Mouse (Mus musculus) hindbrain, embryonic 16.5 days (tissue): ENCODE results near the gene Pbx1. TPM values are rescaled to one million over a fixed set of nuclear protein-coding genes. Genes with fewer than 3 reads are reported as not detected.

Experiments
- ATAC-seq: fragments of 200-750 bp; cut with Nextera tagmentation; 2 replicates; pipeline ENCODE4 v1.8.0; 2017; ENCODE audit warnings: moderate TSS enrichment, moderate library complexity
- H3K27ac ChIP-seq: fragments of 300-500 bp; sonication (generic); 2 replicates; pipeline ENCODE4 v1.5.1; 2014; ENCODE audit warnings: low read depth, mild to moderate bottlenecking, control low read depth, low read length, moderate library complexity
- H3K27me3 ChIP-seq: fragments of 300-500 bp; sonication (generic); replicated peaks from 2 replicates; pipeline ENCODE4 v1.6.1; 2014; ENCODE audit warnings: low read length; ENCODE audit not compliant: control insufficient read depth, insufficient read depth
- H3K36me3 ChIP-seq: fragments of 300-500 bp; sonication (generic); 2 replicates; pipeline ENCODE4 v1.6.1; 2014; ENCODE audit warnings: mild to moderate bottlenecking, low read length, moderate library complexity, mixed read lengths; ENCODE audit not compliant: control insufficient read depth, insufficient read depth
- H3K4me1 ChIP-seq: fragments of 300-500 bp; sonication (generic); 2 replicates; pipeline ENCODE4 v1.6.1; 2014; ENCODE audit warnings: low read depth, low read length; ENCODE audit not compliant: control insufficient read depth, insufficient read depth
- H3K4me2 ChIP-seq: fragments of 300-500 bp; sonication (generic); 2 replicates; pipeline ENCODE4 v1.6.1; 2014; ENCODE audit warnings: mild to moderate bottlenecking, low read length, control low read depth, moderate library complexity
- H3K4me3 ChIP-seq: fragments of 300-500 bp; sonication (generic); 2 replicates; pipeline ENCODE4 v1.5.1; 2014; ENCODE audit warnings: mild to moderate bottlenecking, low read length, control low read depth, moderate library complexity
- H3K9ac ChIP-seq: fragments of 300-500 bp; sonication (generic); 2 replicates; pipeline ENCODE4 v1.6.1; 2014; ENCODE audit warnings: low read depth, mild to moderate bottlenecking, control low read depth, low read length, moderate library complexity
- H3K9me3 ChIP-seq: fragments of 300-500 bp; sonication (generic); 2 replicates; pipeline ENCODE4 v1.6.1; 2014; ENCODE audit warnings: mild to moderate bottlenecking, low read length, moderate library complexity; ENCODE audit not compliant: control insufficient read depth
- WGBS: fragments of 180-500 bp; shearing (Covaris S2); extraction: QIAGEN DNeasy Blood & Tissue Kit; methylation state at CpG from one replicate; pipeline ENCODE4 v1.1.7; 2014; 5-methylcytosine and 5-hydroxymethylcytosine counted together
- polyA plus RNA-seq: library from polyadenylated mRNA; unstranded; fragments of >200 nt; fragmentation: Nextera tagmentation; extraction: Ambion mirVana; gene quantifications from 2 replicates; pipeline ENCODE4 v1.2.1, GENCODE M21; 2015

The Pbx1 gene
- polyA plus RNA-seq, 1 experiment from 2014 or later = 36.0 TPM

DNA sequence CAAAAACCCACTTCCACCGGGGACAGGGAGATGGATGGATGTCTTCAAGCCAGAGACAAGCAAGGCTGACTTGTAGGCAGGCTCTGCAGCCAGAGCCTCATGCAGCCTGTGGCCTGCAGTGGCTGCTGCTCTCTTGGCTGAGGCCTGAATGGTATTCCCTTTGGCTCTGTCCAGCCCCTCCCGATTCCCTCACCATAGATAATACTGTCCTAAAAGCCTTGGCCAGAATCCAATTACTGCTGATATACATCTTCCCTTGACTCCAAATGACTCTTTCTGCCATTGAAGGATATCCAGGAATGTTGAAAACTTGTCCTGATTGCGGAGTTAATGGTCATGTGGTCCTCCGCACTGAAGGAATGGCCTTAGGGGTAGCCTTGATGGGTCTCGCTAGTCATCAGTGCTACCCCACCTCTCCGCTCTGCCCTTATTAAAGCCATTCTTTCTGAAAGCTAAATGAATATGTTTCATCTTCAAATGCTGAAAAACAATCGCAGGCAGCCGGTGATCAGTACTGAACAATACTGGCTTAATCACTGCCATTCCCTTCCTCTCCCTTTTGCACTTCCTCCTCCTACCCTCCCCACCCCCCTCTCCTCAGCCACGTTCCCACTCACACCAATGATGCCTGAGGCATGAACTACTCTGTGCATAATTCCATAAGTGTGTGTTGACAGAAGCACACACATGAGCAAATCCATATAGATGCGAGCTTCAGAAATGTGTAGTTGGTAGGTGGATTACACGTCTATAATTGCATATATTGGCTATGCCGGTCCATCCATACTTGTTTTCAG, 166.3 kb downstream of the Pbx1 start:
- H3K4me3 ChIP-seq = no peak overlapping the region
- H3K27me3 ChIP-seq = no peaks in the 10 kb centered on the region
- WGBS = 65% methylated on average over 12 of the region's 12 CpGs
- ATAC-seq = peak; percentile 35
- H3K4me1 ChIP-seq = peaks cover 20% of the 10 kb centered on the region
- no peak overlapping the region for H3K4me2 ChIP-seq
- no peak overlapping the region for H3K9ac ChIP-seq
- H3K9me3 ChIP-seq = no peaks in the 10 kb centered on the region
- H3K36me3 ChIP-seq = no peaks in the 10 kb centered on the region
- H3K27ac ChIP-seq = no peak overlapping the region

DNA sequence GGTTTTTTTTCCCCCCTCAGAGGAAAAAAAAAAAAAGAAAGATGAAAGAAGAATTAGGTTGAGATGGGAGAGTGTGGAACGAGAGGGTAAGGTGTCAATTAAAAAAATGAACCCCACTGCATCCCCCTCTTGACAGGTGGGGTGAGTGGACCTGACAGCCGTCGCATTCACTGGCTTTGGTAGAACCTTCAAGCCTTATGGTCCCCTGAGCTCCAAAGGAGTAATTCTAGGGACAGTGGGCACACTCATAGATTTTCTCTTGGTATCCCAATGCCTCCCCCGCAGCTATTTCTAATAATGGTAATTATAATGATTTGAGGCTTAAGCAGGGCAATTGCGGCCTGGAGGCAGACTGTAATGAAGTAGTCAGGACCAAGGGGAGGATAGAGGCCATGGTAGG, 167.0 kb downstream of the Pbx1 start:
- no peak for ATAC-seq
- WGBS = 77% methylated on average over 5 of the region's 5 CpGs
- peak overlapping the region; percentile 23; the same call in 1 of the 2 replicates for H3K27ac ChIP-seq

DNA sequence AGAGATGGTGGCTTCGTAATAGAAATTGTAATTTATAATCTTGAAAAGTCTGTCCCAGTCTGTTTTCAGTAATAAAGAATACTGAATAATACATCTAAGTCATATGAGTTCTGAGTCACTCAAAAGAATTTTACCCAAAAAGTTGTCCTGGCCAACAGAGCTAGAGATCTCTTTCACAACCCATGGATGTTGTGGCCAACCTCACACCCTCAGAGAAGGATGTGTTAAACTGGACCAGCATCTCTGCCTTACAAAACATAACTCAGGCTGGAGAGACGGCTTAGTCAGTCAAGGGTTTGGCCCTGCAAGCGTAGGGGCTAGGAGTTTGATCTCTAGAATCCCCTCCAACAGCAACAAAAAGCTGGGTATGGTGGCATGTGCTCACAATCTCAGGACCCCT, 171.7 kb downstream of the Pbx1 start:
- Histone ChIP-seq H3K4me1 (peaks cover 7% of the 10 kb centered on the region; the same call in 1 of the 2 replicates), H3K4me2 (no peak overlapping the region), H3K36me3 (no peaks in the 10 kb centered on the region), H3K9ac (no peak overlapping the region), H3K9me3 (no peaks in the 10 kb centered on the region), H3K27me3 (no peaks in the 10 kb centered on the region), H3K4me3 (no peak overlapping the region), H3K27ac (no peak overlapping the region)
- 86% methylated on average over 3 of the region's 3 CpGs for WGBS
- ATAC-seq = no peak

More for the DNA sequence above, 167.0 kb downstream of the Pbx1 start:
- H3K9me3 ChIP-seq = no peaks in the 10 kb centered on the region
- no peaks in the 10 kb centered on the region for H3K27me3 ChIP-seq
- no peaks in the 10 kb centered on the region for H3K36me3 ChIP-seq
- H3K4me2 ChIP-seq = no peak overlapping the region
- H3K4me3 ChIP-seq = no peak overlapping the region
- H3K9ac ChIP-seq = no peak overlapping the region
- H3K4me1 ChIP-seq = peaks cover 20% of the 10 kb centered on the region

DNA sequence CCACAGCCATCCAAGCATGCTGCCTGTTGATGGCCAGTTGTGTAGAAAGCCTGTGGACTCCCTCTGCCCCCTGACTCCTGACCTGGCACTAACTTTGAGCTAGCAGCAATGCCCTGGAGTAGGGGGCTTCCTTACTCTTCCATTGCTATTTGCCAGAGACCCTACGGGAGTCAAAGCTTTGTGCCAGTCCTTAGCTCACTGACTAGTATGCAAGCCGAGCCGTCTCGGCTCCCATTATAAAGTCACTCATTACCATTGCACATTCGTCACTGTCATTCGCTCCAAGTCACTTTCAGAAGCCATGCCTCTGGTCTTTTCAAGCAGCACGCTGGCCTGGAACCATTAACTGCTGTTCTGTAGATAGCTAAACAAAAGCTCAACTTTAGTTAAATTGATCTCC, 173.2 kb downstream of the Pbx1 start:
- no peak overlapping the region for H3K4me3 ChIP-seq
- H3K9me3 ChIP-seq = no peaks in the 10 kb centered on the region
- H3K9ac ChIP-seq = no peak overlapping the region
- ATAC-seq = peak; percentile 64
- H3K27ac ChIP-seq = no peak overlapping the region
- no peaks in the 10 kb centered on the region for H3K27me3 ChIP-seq
- H3K36me3 ChIP-seq = no peaks in the 10 kb centered on the region
- 21% methylated on average over 7 of the region's 7 CpGs for WGBS
- peaks cover 4% of the 10 kb centered on the region; the same call in 1 of the 2 replicates for H3K4me1 ChIP-seq
- H3K4me2 ChIP-seq = no peak overlapping the region

DNA sequence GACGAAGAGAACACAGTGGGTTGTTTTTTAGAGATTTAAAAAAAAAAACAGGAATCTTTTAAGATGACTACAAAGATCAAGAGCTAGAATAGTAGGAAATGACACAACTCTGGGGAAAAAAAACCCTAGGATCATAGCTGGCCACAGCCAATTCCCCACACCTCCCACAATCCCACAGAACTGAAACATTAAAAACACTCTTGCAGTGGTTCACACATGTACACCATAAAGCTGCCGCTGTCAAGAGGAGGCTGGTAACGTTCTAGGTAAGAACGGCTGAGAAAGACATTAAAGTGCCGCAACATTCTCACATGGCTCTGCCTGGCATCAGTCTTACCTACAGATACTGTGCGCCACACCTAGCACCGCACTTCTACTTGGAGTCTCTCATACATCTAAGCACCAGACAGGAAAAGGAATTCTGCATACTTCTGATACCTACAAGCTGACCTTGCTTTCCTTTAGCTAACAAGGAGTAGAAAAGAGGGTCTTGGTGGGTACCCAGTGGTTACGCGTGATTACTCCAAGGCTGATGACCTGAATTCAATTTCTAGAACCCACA, 176.6 kb downstream of the Pbx1 start:
- peaks cover 4% of the 10 kb centered on the region; the same call in 1 of the 2 replicates for H3K4me1 ChIP-seq
- no peak overlapping the region for H3K27ac ChIP-seq
- no peak overlapping the region for H3K4me3 ChIP-seq
- no peak for ATAC-seq
- H3K4me2 ChIP-seq = no peak overlapping the region
- no peak overlapping the region for H3K9ac ChIP-seq
- no peaks in the 10 kb centered on the region for H3K36me3 ChIP-seq
- WGBS = 98% methylated on average over 9 of the region's 9 CpGs
- no peaks in the 10 kb centered on the region for H3K9me3 ChIP-seq
- no peaks in the 10 kb centered on the region for H3K27me3 ChIP-seq

DNA sequence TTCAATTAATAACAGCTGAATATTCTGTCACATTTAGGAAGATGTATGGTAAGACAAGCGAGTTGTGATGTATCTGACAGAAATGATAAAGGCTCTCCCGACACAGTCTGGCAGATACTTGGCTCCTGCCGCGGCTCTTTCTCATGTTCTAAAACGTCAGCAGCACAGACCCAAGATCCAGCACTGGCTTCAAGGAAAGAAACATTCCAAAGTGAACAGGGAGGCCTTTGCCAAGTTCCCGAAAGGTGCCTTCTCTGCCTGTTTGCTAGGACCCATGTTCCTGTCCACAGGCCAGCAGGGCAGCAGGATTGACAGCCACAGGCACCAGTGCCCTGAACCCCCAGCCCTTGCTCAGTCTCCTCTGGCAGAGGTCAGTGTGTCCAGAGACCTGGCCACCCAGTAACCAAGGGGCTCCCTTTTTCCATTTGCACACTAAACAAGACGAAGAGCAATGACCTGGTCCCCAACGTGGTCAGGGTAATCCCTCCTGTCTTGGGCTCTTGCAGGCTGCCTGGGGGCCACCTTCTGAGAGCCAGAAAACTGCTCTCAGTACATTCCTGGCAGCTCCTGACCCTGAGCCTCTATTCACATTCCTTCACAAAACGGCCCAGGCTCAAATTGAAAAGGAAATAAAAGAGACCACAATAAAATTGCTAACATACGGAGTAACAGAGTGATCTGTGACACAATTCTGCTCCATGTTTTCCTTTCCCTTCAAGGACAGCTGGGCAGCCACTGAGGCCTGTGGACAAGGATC, 184.9 kb downstream of the Pbx1 start:
- H3K27me3 ChIP-seq = no peaks in the 10 kb centered on the region
- peaks cover 30% of the 10 kb centered on the region for H3K4me1 ChIP-seq
- H3K4me3 ChIP-seq = no peak overlapping the region
- H3K36me3 ChIP-seq = no peaks in the 10 kb centered on the region
- no peak overlapping the region for H3K9ac ChIP-seq
- H3K27ac ChIP-seq = peak overlapping the region; percentile 52
- H3K9me3 ChIP-seq = no peaks in the 10 kb centered on the region
- 25% methylated on average over 10 of the region's 10 CpGs for WGBS
- peak overlapping the region; percentile 5; the same call in 1 of the 2 replicates for H3K4me2 ChIP-seq
- no peak; the same call in 1 of the 2 replicates for ATAC-seq

DNA sequence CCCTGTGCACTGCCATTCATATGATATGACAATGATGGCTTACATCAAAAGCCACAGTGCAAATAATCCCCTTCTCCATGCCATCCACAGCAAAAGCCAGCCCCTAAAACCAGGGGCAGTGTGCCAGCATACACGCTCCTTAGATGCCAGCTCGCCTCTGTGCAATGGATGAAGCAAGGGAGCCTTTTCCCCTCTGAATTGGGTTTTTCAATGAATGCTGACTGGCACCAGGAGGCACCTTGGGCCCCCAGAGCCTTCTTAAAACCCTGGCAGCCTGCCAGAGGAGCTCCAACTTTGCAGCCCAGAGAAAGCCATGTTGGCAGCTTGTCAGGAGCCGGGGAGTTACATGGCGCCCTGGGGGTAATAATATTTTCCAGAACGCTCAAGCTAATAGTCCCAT, 186.5 kb downstream of the Pbx1 start:
- Histone ChIP-seq H3K36me3 (no peaks in the 10 kb centered on the region), H3K27me3 (no peaks in the 10 kb centered on the region), H3K9me3 (no peaks in the 10 kb centered on the region), H3K4me1 (peaks cover 45% of the 10 kb centered on the region), H3K27ac (peak overlapping the region; percentile 29), H3K9ac (no peak overlapping the region), H3K4me3 (no peak overlapping the region), H3K4me2 (no peak overlapping the region)
- WGBS = 24% methylated on average over 5 of the region's 5 CpGs
- ATAC-seq = peak; percentile 79

DNA sequence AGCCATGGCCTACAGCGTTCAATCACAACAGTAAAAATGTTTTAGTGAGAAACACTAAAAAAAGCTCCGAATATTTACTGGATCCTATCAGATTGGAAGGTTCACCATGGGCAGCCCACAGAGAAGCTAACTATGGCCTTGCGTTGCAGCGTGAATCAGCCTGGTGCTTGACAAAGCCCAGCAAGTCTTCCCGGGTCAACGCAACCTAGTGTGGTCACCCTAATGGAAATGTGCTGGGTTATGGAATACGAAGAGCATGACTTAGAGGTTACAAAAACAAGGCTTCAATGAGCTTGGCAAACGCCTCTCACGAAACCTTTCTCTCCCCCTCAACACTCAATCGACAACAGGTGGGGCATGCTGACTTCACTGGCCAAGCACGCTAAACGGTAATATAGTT, 188.3 kb downstream of the Pbx1 start:
- Histone ChIP-seq H3K9me3 (no peaks in the 10 kb centered on the region), H3K4me2 (no peak overlapping the region), H3K4me1 (peaks cover 47% of the 10 kb centered on the region), H3K27me3 (no peaks in the 10 kb centered on the region), H3K9ac (no peak overlapping the region), H3K36me3 (no peaks in the 10 kb centered on the region), H3K4me3 (no peak overlapping the region), H3K27ac (no peak overlapping the region)
- no peak for ATAC-seq
- WGBS = 90% methylated on average over 12 of the region's 12 CpGs

DNA sequence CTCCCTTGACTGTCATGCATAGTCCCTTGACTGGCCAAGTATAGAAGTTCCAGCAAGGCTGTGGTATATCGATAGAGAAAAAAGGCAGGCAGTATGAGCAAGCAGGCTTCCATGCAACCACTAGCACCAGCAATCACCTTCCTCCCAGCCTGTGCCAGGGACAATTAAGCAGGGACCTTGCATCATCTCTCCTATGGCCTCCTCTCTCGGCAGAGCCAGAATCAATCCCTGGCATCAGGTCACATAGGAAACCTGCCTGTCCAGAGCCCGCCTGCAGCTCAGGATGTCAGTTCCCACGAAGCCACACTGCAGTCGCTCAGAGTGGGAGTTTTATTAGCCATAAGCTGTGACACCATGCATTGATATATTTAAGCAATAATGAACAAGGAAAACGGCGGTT, 189.0 kb downstream of the Pbx1 start:
- Histone ChIP-seq H3K4me1 (peaks cover 47% of the 10 kb centered on the region), H3K9me3 (no peaks in the 10 kb centered on the region), H3K27ac (no peak overlapping the region), H3K9ac (no peak overlapping the region), H3K4me3 (no peak overlapping the region), H3K4me2 (no peak overlapping the region), H3K27me3 (no peaks in the 10 kb centered on the region), H3K36me3 (no peaks in the 10 kb centered on the region)
- 66% methylated on average over 7 of the region's 7 CpGs for WGBS
- ATAC-seq = no peak
